Mouse (Mus musculus) forebrain, embryonic 15.5 days (tissue): Measurements from ENCODE around the gene Gm21677. TPM values are rescaled to one million over a fixed set of nuclear protein-coding genes. Genes with fewer than 3 reads are reported as not detected.
"Not testable (repeated sequence)": the region's sequence is repeated elsewhere in the genome, so short reads cannot be mapped to it uniquely, and the experiment has no call there.

Experiments
- ATAC-seq: fragments of 200-750 bp; cut with Nextera tagmentation; replicated peaks from 2 replicates; pipeline ENCODE4 v1.8.0; 2017; ENCODE audit warnings: mild to moderate bottlenecking, moderate TSS enrichment, moderate library complexity
- H3K27ac ChIP-seq: fragments of 300-500 bp; sonication (generic); replicated peaks from 2 replicates; pipeline ENCODE4 v1.5.1; 2015; ENCODE audit warnings: mild to moderate bottlenecking, inconsistent platforms
- H3K27me3 ChIP-seq: fragments of 300-500 bp; sonication (generic); 2 replicates; pipeline ENCODE4 v1.6.1; 2015; ENCODE audit warnings: inconsistent platforms
- H3K36me3 ChIP-seq: fragments of 300-500 bp; sonication (generic); 2 replicates; pipeline ENCODE4 v1.6.1; 2015; ENCODE audit warnings: mild to moderate bottlenecking, inconsistent platforms
- H3K4me1 ChIP-seq: fragments of 300-500 bp; sonication (generic); 2 replicates; pipeline ENCODE4 v1.6.1; 2015; ENCODE audit warnings: inconsistent platforms
- H3K4me2 ChIP-seq: fragments of 300-500 bp; sonication (generic); replicated peaks from 2 replicates; pipeline ENCODE4 v1.6.1; 2015; ENCODE audit warnings: mild to moderate bottlenecking, inconsistent platforms
- H3K4me3 ChIP-seq: fragments of 300-500 bp; sonication (generic); 2 replicates; pipeline ENCODE4 v1.5.1; 2015; ENCODE audit warnings: mild to moderate bottlenecking, inconsistent platforms
- H3K9ac ChIP-seq: fragments of 300-500 bp; sonication (generic); replicated peaks from 2 replicates; pipeline ENCODE4 v1.6.1; 2015; ENCODE audit warnings: mild to moderate bottlenecking, inconsistent platforms
- H3K9me3 ChIP-seq: fragments of 300-500 bp; sonication (generic); 2 replicates; pipeline ENCODE4 v1.6.1; 2016; ENCODE audit warnings: inconsistent platforms
- WGBS: fragments of 180-500 bp; shearing (Covaris S2); methylation state at CpG from one replicate; pipeline ENCODE4 v1.1.7; 2015; ENCODE audit warnings: mixed read lengths; 5-methylcytosine and 5-hydroxymethylcytosine counted together
- polyA plus RNA-seq: library from polyadenylated mRNA; unstranded; fragments of >200 nt; fragmentation: Nextera tagmentation; extraction: Ambion mirVana; gene quantifications from 2 replicates; pipeline ENCODE4 v1.2.1, GENCODE M21; 2015

The Gm21677 gene
- not detected in 2 replicates for polyA plus RNA-seq

GRCm38 (mm10) chrY:3306349-3306748, at the start of gene Gm21677:
Gene Gm21677, minus strand, starts transcription at chrY:3306449.
- H3K27me3 ChIP-seq, H3K4me1 ChIP-seq, H3K4me3 ChIP-seq, H3K4me2 ChIP-seq, H3K27ac ChIP-seq, ATAC-seq, H3K36me3 ChIP-seq, H3K9ac ChIP-seq, H3K9me3 ChIP-seq: not testable (repeated sequence)
- no CpG with 5 or more reads among the region's 9 CpGs for WGBS

DNA sequence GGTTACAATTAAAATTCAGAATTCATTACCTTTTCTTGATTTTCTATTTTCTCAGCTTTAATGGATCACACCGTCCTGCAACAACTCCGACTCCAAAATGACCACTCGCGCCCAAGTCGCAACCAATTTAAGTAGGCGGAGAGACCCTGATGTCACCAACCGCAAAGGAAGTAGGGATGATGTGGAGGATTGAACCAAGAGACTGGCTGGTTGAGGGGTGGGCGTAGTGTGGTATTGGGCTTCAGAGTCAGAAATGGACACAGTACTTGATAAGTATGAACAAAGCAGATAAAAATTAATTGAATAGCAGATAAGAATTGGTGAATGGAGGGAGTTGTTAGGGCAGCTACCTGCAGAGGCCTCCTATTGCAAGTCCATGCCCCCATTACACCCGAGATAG, 39.0 kb upstream of the Gm21677 start, which contains the start of gene Gm21693:
Gm21693 (minus strand) TSS at position 101 of the 400 bp plus-strand sequence.
- not testable (repeated sequence) for H3K36me3 ChIP-seq, H3K4me3 ChIP-seq, H3K4me1 ChIP-seq, H3K4me2 ChIP-seq, H3K9ac ChIP-seq, H3K9me3 ChIP-seq, ATAC-seq, H3K27me3 ChIP-seq, H3K27ac ChIP-seq
- no CpG with 5 or more reads among the region's 9 CpGs for WGBS

DNA sequence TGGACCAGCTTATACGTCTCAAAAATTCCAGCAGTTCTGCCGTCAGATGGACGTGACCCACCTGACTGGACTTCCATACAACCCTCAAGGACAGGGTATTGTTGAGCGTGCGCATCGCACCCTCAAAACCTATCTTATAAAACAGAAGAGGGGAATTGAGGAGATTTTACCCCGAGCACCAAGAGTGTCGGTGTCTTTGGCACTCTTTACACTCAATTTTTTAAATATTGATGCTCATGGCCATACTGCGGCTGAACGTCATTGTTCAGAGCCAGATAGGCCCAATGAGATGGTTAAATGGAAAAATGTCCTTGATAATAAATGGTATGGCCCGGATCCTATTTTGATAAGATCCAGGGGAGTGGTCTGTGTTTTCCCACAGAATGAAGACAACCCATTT, 34.4 kb upstream of the Gm21677 start:
- not testable (repeated sequence) for H3K36me3 ChIP-seq, H3K9ac ChIP-seq, H3K4me2 ChIP-seq, H3K4me1 ChIP-seq, H3K9me3 ChIP-seq, H3K27me3 ChIP-seq, ATAC-seq, H3K4me3 ChIP-seq, H3K27ac ChIP-seq
- 100% methylated on average over 1 of the region's 11 CpGs for WGBS

Other genes with a start within 250 kb of the Gm21677 start
- gene Gm21693, start 38.9 kb upstream of the Gm21677 start, polyA plus RNA-seq: not detected in 2 replicates
- not detected in 2 replicates for gene Gm21704, start 103.7 kb upstream of the Gm21677 start, polyA plus RNA-seq
- not detected in 2 replicates for gene Gm21708, start 103.7 kb upstream of the Gm21677 start, polyA plus RNA-seq